Mouse (Mus musculus) cerebellum, adult 2 months (tissue): ENCODE data around the gene Myo16.

Experiments
- CTCF ChIP-seq: fragments of 200-500 bp; IDR thresholded peaks from 2 replicates; pipeline ENCODE4 v1.5.1; 2011; ENCODE audit warnings: low read depth, mild to moderate bottlenecking, control low read depth, low read length, moderate library complexity, borderline replicate concordance; ENCODE audit not compliant: insufficient read depth
- POLR2A ChIP-seq: fragments of 200-500 bp; IDR thresholded peaks from 2 replicates; pipeline ENCODE4 v1.6.1; 2011; ENCODE audit warnings: low read length, control low read depth, borderline replicate concordance; ENCODE audit not compliant: insufficient read depth

GRCm38 (mm10) chr8:10512105-10512504 is 358.4 kb downstream of the Myo16 start:
- no peak for TF ChIP-seq CTCF
- TF ChIP-seq POLR2A, result no peak
